Mouse (Mus musculus) ES-E14 (cell line): ENCODE measurements around the gene 1810013L24Rik. TPM values are rescaled to one million over a fixed set of nuclear protein-coding genes. Genes with fewer than 3 reads are reported as not detected.

ENCODE experiments used
- DNase-seq: peaks from one replicate; pipeline ENCODE4 v3.0.0-alpha.2; 2013; ENCODE audit warnings: low read depth, low spot score
- H3K27ac ChIP-seq: 2 replicates; pipeline ENCODE4 v1.5.1; 2012; ENCODE audit warnings: low read depth, mild to moderate bottlenecking, low read length, moderate library complexity, mixed read lengths; ENCODE audit not compliant: poor library complexity, insufficient read depth, severe bottlenecking
- H3K36me3 ChIP-seq: 2 replicates; pipeline ENCODE4 v1.6.1; 2012; ENCODE audit warnings: mild to moderate bottlenecking, low read length, moderate library complexity, mixed read lengths; ENCODE audit not compliant: control insufficient read depth, poor library complexity, insufficient read depth, severe bottlenecking
- H3K4me1 ChIP-seq, 2 experiments: fragments of 150-350 bp in 1 of 2; sonication (generic) in 1 of 2; 2 replicates each; pipeline ENCODE4 v1.6.1; 2012; ENCODE audit warnings: low read length in 2 of 2, mild to moderate bottlenecking in 1 of 2, mixed read lengths in 1 of 2; ENCODE audit not compliant: control insufficient read depth in 2 of 2, insufficient read depth in 2 of 2, poor library complexity in 1 of 2
- H3K4me3 ChIP-seq, 2 experiments: fragments of 150-350 bp in 1 of 2; sonication (generic) in 1 of 2; 2 replicates each; pipeline ENCODE4 v1.5.1; 2012; ENCODE audit warnings: low read length in 2 of 2, low read depth in 1 of 2, mild to moderate bottlenecking in 1 of 2, mixed read lengths in 1 of 2; ENCODE audit not compliant: insufficient read depth in 1 of 2, poor library complexity in 1 of 2, severe bottlenecking in 1 of 2
- H3K9ac ChIP-seq: 2 replicates; pipeline ENCODE4 v1.6.1; 2012; ENCODE audit warnings: low read depth, mild to moderate bottlenecking, low read length, mixed read lengths; ENCODE audit not compliant: poor library complexity, insufficient read depth, severe bottlenecking
- H3K9me3 ChIP-seq: fragments of 150-350 bp; sonication (generic); 2 replicates; pipeline ENCODE4 v1.6.1; 2012; ENCODE audit warnings: low read depth, mild to moderate bottlenecking, low read length; ENCODE audit not compliant: control insufficient read depth, insufficient read depth
- CHD2 ChIP-seq: IDR thresholded peaks from 2 replicates; pipeline ENCODE4 v1.6.1; 2014; ENCODE audit warnings: mild to moderate bottlenecking, low read depth, low read length, inconsistent platforms
- HCFC1 ChIP-seq: IDR thresholded peaks from 2 replicates; pipeline ENCODE4 v1.6.1; 2012; ENCODE audit warnings: low read length, inconsistent platforms, borderline replicate concordance; ENCODE audit not compliant: insufficient read depth
- MAFK ChIP-seq: IDR thresholded peaks from 2 replicates; pipeline ENCODE4 v1.6.1; 2014; ENCODE audit warnings: mild to moderate bottlenecking, low read depth, low read length, inconsistent platforms; ENCODE audit not compliant: insufficient read depth
- ZC3H11A ChIP-seq: IDR thresholded peaks from 2 replicates; pipeline ENCODE4 v1.6.1; 2012; ENCODE audit warnings: low read depth, mild to moderate bottlenecking, inconsistent platforms, low read length, borderline replicate concordance
- ZNF384 ChIP-seq: IDR thresholded peaks from 2 replicates; pipeline ENCODE4 v1.6.1; 2012; ENCODE audit warnings: low read depth, low read length, inconsistent platforms
- in situ Hi-C, 2 experiments: fragments of 600-800 bp; cut with MboI; formaldehyde crosslinking; loops; one replicate each; pipeline ENCODE4 v1.15.1; 2025; ENCODE audit warnings: low sequenced_read_pairs in 2 of 2, inconsistent platforms in 1 of 2; ENCODE audit not compliant: unreplicated experiment in 2 of 2
- total RNA-seq: library from RNA; depleted of rRNA; stranded (reverse); fragments of 300-350 nt; gene quantifications from 2 replicates; pipeline ENCODE4 v1.2.3, GENCODE M21; 2012

1810013L24Rik gene
- total RNA-seq, 1 experiment = 47.4 TPM

DNA sequence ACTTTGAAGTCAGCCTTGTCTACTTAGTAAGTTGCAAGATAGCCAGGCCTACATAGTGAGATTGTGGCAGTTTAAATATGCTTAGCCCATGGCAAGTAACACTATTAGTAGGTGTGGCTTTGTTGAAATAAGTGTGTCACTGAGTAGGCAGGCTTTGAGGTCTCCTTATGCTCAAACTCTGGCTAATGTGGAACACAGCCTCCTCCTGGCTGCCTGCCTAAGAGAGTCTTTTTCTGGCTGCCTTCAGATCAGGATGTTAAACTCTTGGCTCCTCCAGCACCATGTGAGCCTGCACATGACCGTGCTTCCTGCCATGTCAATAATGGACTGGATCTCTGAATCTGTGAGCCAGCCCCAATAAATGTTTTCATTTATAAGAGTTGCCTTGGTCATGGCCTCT, 8.5 kb upstream of the 1810013L24Rik start:
- no peak for TF ChIP-seq ZNF384
- no peak for TF ChIP-seq CHD2
- no peak for TF ChIP-seq HCFC1
- TF ChIP-seq ZC3H11A = no peak
- Histone ChIP-seq H3K9me3 (no peaks in the 10 kb centered on the region), H3K9ac (no peak overlapping the region), H3K4me3 (no peak overlapping the region), H3K4me1 (peaks cover 2 to 3% of the 10 kb centered on the region in 2 experiments; a peak in 2 of 4 replicates), H3K36me3 (no peaks in the 10 kb centered on the region), H3K27ac (no peak overlapping the region)
- in situ Hi-C loops = no loop called here
- no peak for DNase-seq

DNA sequence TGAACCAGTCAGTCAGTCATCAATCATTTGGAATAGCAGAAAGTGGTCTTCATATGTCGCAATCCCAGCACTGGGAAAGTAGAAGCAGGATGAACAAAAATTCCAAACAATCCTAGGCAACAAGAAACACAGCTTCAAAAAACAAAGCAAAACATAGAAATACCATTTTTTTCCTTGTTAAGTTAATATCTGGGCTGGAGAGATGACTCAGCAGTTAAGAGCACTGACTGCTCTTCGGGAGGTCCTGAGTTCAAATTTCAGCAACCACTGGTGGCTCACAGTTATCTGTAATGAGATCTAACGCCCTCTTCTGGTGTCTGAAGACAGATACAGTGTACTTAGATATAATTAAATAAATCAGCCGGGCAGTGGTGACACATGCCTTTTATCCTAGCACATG, 7.3 kb upstream of the 1810013L24Rik start:
- no peak for DNase-seq
- Histone ChIP-seq H3K36me3 (no peaks in the 10 kb centered on the region), H3K9ac (no peak overlapping the region), H3K4me3 (no peak overlapping the region), H3K27ac (no peak overlapping the region), H3K9me3 (no peaks in the 10 kb centered on the region), H3K4me1 (peaks cover 3 to 4% of the 10 kb centered on the region in 2 experiments; a peak in 2 of 4 replicates)
- in situ Hi-C loops = no loop called here
- no peak for TF ChIP-seq ZC3H11A
- peak; percentile 72; the same call in 1 of the 2 replicates for TF ChIP-seq MAFK
- TF ChIP-seq ZNF384 = no peak
- no peak for TF ChIP-seq HCFC1
- TF ChIP-seq CHD2 = no peak

DNA sequence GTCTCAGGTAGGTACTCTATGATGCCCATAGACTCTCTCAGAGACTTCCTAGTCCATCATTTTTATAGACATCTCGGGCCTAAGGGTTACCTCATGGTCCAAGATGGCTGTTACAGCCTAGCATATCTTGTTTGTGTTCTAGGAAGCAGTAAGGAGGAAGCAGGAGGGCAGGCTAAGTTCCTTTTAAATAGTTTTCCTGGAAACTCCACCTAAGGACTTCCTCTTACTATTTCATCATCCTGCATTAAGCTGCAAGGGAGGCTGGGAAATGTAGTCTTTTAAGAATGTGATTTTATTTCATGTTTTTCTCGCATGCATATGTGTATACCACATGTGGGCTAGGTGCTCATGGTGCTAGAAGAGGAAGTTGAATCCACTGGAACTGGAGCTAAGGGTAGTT, 6.2 kb upstream of the 1810013L24Rik start:
- Histone ChIP-seq H3K9me3 (no peaks in the 10 kb centered on the region), H3K36me3 (no peaks in the 10 kb centered on the region), H3K4me3 (peak overlapping the region in 1 of 2 experiments; percentile 8; a peak in 1 of 4 replicates), H3K4me1 (peaks cover 3 to 4% of the 10 kb centered on the region in 2 experiments; a peak in 2 of 4 replicates), H3K9ac (no peak overlapping the region), H3K27ac (no peak overlapping the region; the same call in 1 of the 2 replicates)
- no peak for TF ChIP-seq ZNF384
- TF ChIP-seq HCFC1 = peak; percentile 92
- DNase-seq = no peak
- in situ Hi-C loops = no loop called here

DNA sequence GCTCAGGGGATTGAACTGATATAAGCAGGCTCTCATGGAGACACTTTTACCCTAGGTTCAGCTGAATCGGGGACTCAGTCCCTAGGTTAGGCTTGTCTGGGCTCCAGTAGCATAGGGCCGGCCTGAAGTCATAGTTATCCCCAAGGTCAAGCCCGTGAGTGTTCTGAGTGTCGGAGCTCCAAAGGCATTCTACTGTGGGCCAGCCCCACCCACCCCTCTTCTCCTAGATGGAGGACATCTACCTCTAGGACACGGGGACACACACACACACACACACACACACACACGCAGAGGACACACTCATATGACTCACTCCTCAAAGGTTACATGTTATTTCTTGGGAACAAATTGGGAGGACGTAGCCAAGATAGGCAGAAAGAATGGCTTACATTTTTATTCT, 2.5 kb upstream of the 1810013L24Rik start:
- H3K27ac ChIP-seq = no peak overlapping the region

More for the DNA sequence above, 2.5 kb upstream of the 1810013L24Rik start:
- Histone ChIP-seq H3K9me3 (no peaks in the 10 kb centered on the region), H3K9ac (no peak overlapping the region; the same call in 1 of the 2 replicates), H3K4me3 (no peak overlapping the region), H3K4me1 (peaks cover 4 to 7% of the 10 kb centered on the region in 2 experiments; a peak in 3 of 4 replicates), H3K36me3 (peaks cover 5% of the 10 kb centered on the region)
- TF ChIP-seq CHD2 (no peak), ZC3H11A (no peak), MAFK (no peak), HCFC1 (no peak), ZNF384 (no peak)
- DNase-seq = no peak
- in situ Hi-C loops = no loop called here
